Comparison of ENCODE assay signal across 22 mouse cellular contexts in the genomic region with DNA sequence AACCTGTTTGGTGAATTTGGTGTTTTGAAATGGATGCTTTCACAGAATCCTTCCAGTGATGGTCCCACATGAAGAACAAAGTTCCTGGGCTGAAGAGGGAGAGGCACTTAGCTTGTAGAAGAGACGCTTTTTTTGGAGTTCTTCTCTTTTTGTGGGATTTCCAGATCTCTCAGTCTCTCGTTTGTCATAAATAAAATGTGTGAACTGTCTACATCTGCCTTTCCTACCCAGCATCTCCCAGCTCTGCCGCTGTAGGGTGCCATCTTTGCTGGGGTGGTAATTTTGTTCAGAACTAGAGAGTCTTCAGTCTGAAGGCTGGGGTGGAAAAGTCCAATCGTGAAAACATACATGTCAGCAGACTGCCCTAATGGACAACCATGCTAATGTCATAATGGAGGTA.
DNase-seq lines count a peak whose midpoint lies in the region; ATAC-seq and TF ChIP-seq lines count a peak whose summit lies in the region.
"Had no signal": no experiment of that assay in that cellular context is flagged by ENCODE, and none has a peak within 500 bp of the region (broad histone marks: within the 10 kb centered on the region; RNA-seq: fewer than 3 reads in every experiment).

No protein-coding gene starts in this region.

- no peak overlapping the region for H3K9ac ChIP-seq in intestine, embryonic 16.5 days (ENCODE audit: low read depth, low read length)
- H3K9ac ChIP-seq: embryonic facial prominence, embryonic 13.5 days; embryonic facial prominence, embryonic 15.5 days; forebrain, embryonic 12.5 days had no signal

- 87% methylated on average over 4 of the region's 4 CpGs for WGBS in intestine, embryonic 16.5 days

- H3K27ac ChIP-seq in left cerebral cortex, adult 2 months, result peak overlapping the region; percentile 21; the same call in 1 of the 2 replicates
- 0 out of 2 replicates have a peak overlapping the region, but pooled peaks have one; percentile 40 for H3K27ac ChIP-seq in cortical plate, adult 2 months (ENCODE audit: insufficient read depth, low read length)
- H3K27ac ChIP-seq in intestine, embryonic 16.5 days (ENCODE audit: low read length), result no peak overlapping the region
- H3K27ac ChIP-seq: embryonic facial prominence, embryonic 13.5 days; embryonic facial prominence, embryonic 15.5 days; forebrain, embryonic 10.5 days; forebrain, embryonic 12.5 days had no signal

- no peak overlapping the region for H3K4me3 ChIP-seq in left cerebral cortex, adult 2 months
- H3K4me3 ChIP-seq in cortical plate, adult 2 months (ENCODE audit: insufficient read depth, low read length), result no peak overlapping the region
- H3K4me3 ChIP-seq in intestine, embryonic 16.5 days (ENCODE audit: low read length), result no peak overlapping the region
- H3K4me3 ChIP-seq: embryonic facial prominence, embryonic 13.5 days; embryonic facial prominence, embryonic 15.5 days; erythroblast, embryonic 14.5 days; forebrain, embryonic 10.5 days; forebrain, embryonic 12.5 days had no signal

- TF ChIP-seq CTCF in left cerebral cortex, adult 2 months (IDR thresholded peaks at IDR 0.05), result no peak
- no peak for TF ChIP-seq CTCF in cortical plate, adult 2 months (IDR thresholded peaks at IDR 0.05; ENCODE audit: extremely low read depth, insufficient read depth, low read length)

- no peak for ATAC-seq in intestine, embryonic 16.5 days
- ATAC-seq: forebrain, embryonic 14.5 days; forebrain, embryonic 16.5 days had no signal

- no peaks in the 10 kb centered on the region for H3K9me3 ChIP-seq in intestine, embryonic 16.5 days (ENCODE audit: control insufficient read depth, low read length)
- H3K9me3 ChIP-seq: embryonic facial prominence, embryonic 13.5 days; embryonic facial prominence, embryonic 15.5 days; forebrain, embryonic 10.5 days; forebrain, embryonic 12.5 days had no signal

- no peak for DNase-seq in left cerebral cortex, adult 2 months (ENCODE audit: extremely low spot score in 1 of 2, low spot score in 2 of 2)
- no peak for DNase-seq in left cerebral cortex, adult 9 months (ENCODE audit: low spot score in 2 of 2)
- DNase-seq in testis, postnatal 10 days (ENCODE audit: low spot score), result peak; percentile 3
- DNase-seq in testis, postnatal 14 days (ENCODE audit: low spot score), result no peak
- DNase-seq: adrenal gland, adult 2 months; adrenal gland, postnatal 10 days; adrenal gland, postnatal 25 days; cerebellum, adult 11-12 months; cerebellum, adult 2 months; cerebellum, adult 9-10 months; cerebellum, postnatal 10 days; cerebellum, postnatal 25 days; embryo, embryonic 11 days had no signal

- no peaks in the 10 kb centered on the region for H3K36me3 ChIP-seq in intestine, embryonic 16.5 days (ENCODE audit: control insufficient read depth, insufficient read depth, low read length)
- H3K36me3 ChIP-seq: embryonic facial prominence, embryonic 13.5 days; embryonic facial prominence, embryonic 15.5 days; forebrain, embryonic 10.5 days; forebrain, embryonic 12.5 days had no signal

- no peak overlapping the region for H3K4me2 ChIP-seq in intestine, embryonic 16.5 days (ENCODE audit: low read depth, low read length)
- H3K4me2 ChIP-seq: embryonic facial prominence, embryonic 13.5 days; embryonic facial prominence, embryonic 15.5 days; forebrain, embryonic 12.5 days had no signal

- no peaks in the 10 kb centered on the region for H3K27me3 ChIP-seq in intestine, embryonic 16.5 days (replicated peaks; ENCODE audit: control insufficient read depth, insufficient read depth, low read length)
- H3K27me3 ChIP-seq: embryonic facial prominence, embryonic 13.5 days; embryonic facial prominence, embryonic 15.5 days; forebrain, embryonic 12.5 days had no signal

- peaks cover 3% of the 10 kb centered on the region for H3K4me1 ChIP-seq in cortical plate, adult 2 months (ENCODE audit: control insufficient read depth, insufficient read depth, low read length)
- no peaks in the 10 kb centered on the region for H3K4me1 ChIP-seq in intestine, embryonic 16.5 days (ENCODE audit: control insufficient read depth, insufficient read depth, low read length)
- H3K4me1 ChIP-seq: embryonic facial prominence, embryonic 13.5 days; embryonic facial prominence, embryonic 15.5 days; forebrain, embryonic 12.5 days had no signal

- intact Hi-C loops in left cerebral cortex, adult 2 months (cut with DNase I), result no loop called here

- no peak for TF ChIP-seq POLR2A in cortical plate, adult 2 months (IDR thresholded peaks at IDR 0.05; ENCODE audit: extremely low read depth, insufficient read depth, low read length)
